Mouse (Mus musculus): ENCODE data around the gene Gm49450.
"Not testable (repeated sequence)": the region's sequence is repeated elsewhere in the genome, so short reads cannot be mapped to it uniquely, and the experiment has no call there.

Gene Gm49450

DNA sequence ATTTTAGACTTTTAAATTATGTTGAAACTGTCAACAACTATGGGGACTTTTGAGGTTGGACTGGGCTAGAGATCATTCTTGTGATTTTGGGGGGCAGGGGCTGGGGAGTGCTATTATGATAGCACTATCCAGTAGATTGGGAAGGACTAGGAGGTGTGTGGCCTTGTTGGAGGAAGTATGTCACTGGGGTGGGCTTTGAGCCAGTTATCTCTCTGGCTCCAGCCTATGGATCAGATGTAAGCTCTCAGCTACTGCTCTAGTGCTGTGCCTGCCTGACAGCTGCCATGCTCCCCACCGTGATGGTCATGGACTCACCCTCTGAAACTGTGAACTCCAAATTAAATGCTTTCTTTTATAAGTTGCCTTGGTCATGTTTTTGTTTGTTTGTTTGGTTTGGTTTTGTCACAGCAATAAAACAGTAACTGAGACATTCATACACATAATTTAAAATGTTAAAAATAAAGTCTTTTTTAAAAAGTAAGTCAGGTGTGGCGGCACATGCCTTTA, 30.3 kb downstream of the Gm49450 start:
- DNase-seq = no peak

DNA sequence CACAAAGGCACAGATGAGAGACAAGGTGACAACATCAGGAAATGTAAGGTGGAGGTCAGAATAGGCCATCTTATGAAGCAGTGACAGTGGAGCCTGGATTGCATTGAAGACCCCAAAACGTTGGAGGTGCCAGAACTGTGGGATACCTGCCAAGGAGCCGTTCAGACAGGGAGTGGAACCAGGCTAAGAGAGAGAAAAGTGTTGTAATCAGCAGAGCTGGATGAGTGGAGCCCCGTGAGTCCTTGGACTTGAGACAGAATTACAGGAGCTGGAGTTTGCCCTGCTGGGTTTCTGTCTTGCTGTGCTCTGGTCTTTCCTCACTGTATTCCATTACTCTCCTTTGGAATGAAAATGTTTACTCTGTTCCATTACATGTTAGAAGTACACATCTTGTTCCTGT, 30.8 kb downstream of the Gm49450 start:
- DNase-seq = peak; percentile 82

DNA sequence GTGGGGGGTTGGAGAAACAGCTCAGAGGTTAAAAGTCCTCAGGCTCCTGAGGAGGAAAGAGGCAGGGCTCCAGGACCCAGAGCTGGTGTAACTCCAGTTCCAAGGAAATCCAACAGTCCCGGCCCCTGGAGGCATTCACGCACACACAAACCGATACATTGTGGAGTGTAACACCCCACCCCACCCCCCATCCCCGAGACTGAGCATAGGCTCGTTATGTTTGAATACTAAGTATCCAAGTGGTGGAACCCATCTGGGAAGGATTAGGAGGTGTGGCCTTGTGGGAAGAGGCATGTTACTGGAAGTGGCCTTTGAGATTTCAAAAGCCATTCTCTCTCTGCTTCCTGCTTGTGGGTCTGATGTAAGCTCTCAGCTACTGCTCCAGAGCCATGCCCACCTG, 31.8 kb downstream of the Gm49450 start:
- DNase-seq = no peak

- DNase-seq = not testable (repeated sequence)
These were observed 34.9 kb downstream of the Gm49450 start for GRCm38 (mm10) chr15:98918499-98918895.

DNA sequence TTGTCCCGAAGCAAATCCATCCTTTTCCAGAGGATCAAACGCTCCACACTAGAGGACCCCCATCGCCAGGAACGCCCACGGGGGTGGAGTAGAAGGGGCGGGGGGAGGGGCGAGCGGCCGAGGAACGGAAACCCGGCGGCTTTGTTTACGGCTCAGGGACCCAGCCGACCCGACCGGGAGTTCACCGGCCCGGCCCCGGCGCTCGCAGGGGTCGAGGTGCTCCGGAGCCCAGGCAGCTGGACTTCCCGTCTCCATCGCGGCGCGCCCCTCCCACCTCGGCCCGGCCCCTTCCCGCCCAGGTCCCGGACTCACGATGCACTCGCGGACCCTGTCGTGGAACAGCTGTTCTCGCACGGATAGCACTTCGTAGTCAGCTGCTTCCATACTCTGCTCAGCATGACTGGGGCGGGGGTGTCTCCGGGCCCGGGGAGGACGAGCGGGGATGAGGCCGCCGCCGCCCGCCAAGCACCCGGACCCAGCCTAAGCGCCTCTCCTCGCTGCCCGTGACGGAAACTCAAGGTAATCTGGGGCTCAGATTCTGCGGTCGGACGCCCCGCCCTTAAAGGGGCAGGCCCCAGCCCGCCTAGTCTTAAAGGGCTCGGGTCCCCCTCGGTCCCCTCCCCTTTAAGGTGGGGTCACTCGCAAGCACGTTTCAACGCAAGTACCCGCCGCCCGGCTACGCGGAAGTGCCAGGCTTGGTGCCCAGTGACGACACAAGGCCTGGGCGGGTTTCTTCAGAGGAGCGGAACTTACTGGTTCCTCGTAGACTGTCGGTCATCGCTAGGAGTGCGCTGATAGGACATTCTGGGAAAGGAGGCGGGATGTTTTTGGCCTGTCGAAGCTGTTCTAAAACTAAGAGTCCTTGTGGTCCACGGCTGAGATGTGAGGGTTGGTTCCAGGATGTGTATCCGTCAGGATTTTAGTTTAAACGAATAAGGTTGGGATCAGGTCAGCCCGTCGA, 35.5 kb downstream of the Gm49450 start, which contains the start of gene Lmbr1l:
Gene Lmbr1l, minus strand, starts transcription at position 694 of the 961 bp plus-strand sequence.
- DNase-seq = peak; percentile 100

DNA sequence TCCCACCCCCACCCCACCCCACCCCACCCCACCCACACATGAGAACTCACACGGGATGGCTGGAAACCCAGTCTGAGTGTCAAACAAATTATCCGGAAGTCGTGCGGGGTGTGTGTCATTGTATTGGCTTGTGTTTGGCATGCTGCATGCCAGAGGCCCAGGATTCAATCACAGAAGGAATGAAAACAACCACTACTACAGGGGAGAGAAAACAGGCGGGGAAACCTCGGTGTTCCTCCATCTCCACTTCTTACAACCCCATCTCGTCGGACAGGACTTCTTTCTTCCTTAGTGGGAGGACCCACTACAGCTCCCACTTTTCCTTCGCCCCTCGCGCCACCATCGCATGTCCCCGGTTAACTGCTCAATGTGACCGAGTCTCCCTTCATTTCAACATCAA, 36.3 kb downstream of the Gm49450 start:
- peak; percentile 46 for DNase-seq

- DNase-seq = peak; percentile 61
These were observed 37.3 kb downstream of the Gm49450 start for GRCm38 (mm10) chr15:98916016-98916415.

DNA sequence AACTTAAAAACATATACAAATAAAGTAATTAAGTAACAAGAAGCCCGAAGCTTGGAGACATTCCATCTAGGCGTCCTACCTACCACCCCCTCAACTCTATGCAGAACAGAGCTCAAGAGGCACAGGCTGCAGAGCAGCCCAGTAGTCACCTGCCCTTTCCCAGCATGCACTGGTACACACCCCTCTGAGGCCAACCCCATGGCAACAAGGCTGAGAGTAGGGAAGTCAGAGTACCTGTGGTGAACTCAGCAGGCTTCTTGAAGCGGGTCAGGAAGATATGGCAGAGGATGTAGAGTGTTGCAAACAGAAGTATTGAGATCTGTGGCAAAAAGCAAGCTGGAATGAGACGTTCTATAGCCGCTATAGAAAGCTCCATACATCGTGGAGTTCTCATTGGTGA, 38.4 kb downstream of the Gm49450 start:
- DNase-seq = no peak

DNA sequence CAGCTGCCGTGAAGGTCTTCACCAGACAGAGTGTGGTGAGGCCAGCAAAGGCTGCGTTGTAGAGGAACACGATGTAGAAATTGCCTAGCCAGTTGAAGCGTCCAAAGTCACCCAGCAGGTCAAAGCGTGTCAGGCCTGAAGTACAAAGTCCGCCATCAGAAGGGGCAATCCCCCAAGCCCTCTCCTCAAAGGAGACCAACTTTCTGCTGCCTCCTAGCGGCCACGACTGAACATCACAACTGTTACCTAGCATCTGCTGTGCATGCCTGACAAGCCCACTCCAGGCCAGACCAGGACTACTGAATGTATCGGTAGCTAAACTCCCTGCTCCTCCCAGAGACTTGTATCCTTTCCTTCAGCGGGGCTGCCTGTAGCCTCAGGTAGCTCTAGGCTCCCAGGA, 48.7 kb downstream of the Gm49450 start:
- DNase-seq = peak; percentile 42

GRCm38 (mm10) chr15:98902600-98902999, 50.8 kb downstream of the Gm49450 start:
- no peak for DNase-seq

DNA sequence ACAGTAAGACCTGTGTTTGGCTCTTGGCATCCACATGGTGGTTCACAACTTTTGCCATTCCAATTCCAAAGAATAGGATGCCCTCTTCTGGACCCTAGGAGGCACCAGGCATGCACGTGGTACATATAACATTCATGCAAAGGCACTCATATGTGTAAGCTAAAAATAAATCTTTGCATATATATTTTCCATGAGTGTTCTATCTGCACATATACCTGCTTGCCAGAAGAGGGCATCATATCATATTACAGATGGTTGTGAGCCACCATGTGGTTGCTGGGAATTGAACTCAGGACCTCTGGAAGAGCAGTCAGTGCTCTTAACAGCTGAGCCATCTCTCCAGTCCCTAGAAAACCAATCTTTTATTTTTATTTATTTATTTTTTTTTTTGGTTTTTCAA, 51.8 kb downstream of the Gm49450 start:
- DNase-seq = no peak

DNA sequence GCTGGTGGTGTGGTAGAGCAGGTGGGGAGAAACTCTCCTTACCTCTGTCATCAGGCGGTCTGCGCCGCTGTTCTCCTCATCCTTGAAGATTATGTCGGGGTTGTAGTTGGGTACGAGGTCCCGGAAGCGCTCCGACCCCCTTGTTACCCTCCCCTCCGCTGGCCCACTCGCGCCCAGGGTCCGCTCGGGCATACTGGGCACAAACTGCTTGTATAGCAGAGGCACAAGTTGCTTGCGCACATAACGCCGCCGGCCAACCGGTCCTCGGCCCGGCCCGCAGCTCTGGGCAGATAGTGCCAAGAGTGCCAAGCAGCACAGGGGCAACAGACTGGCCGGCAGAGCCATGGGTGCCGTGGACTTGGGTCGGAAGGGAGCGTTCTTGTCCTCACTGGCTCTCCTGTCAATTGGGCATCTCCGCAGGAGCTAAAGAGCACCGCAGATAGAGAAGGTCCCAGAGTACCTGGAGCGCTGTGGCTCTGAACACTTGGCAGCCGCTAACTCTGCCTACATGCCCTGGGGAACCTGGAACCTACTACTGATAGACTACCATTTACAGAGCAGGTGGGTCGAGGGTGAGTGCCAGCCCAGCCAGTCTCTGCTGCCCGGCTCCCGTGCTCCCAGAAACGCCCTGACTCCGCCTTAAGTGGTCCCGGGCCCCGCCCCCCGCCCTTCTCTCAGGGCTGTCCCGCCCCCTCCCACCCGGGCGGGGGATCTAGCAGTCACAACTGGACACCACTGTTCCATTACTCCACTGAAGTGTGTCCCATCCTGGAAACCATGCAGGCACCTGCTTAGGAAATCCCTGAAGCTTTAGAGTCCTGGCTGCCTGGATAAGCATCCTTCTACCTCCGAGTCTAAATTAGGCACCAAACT, 55.2 kb downstream of the Gm49450 start, which contains the start of gene Dhh:
Gene Dhh, minus strand, starts transcription at position 613 of the 873 bp plus-strand sequence.
- no peak for DNase-seq

GRCm38 (mm10) chr15:98897495-98897894, 55.9 kb downstream of the Gm49450 start:
- no peak for DNase-seq

DNA sequence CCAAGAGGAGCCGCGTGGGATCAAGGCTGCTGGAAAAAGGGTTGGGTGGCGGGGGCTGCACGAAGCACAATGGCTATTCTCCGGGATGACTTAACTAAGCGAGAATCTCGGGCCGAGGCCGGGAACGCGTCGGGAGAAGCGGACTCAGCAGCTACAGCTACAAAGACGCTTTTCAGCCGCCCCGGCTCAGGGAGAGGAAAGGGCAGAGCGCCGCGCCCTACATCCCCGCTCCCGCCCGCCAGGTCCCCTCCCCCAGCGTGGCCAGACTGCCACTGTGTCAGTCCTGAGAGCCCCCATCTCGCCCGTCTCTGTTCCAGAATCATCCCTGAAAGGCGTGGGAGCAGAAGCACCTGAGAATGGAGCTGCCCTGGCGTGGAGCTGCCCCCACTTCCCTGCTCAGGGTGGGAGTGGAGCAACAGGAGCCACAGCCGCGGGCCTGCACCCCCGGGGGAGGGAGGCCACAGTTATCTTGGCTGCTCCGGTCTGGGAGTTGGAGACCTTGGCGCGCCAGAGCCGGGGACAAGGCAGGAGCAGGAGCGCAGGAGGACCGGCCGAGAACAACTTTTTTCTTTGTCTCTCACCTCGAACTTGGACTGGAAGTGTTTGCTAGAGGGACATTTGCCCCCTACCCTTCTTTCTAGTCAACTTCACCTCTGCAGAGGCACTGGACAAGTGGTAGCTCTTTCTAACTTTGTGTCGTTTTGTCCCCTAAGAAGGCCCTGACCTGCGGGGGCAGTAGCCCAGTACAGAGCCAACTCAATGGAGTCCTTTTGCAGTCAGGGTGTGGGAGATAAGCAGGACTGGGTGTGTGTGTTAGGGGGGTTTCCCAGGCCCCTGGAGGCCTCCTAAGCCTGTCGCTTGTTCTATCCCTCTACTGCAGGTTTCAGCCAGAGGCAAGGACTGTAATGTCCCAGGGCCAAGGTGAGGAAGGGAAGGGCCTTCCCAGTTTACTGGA, 57.4 kb downstream of the Gm49450 start:
- no peak for DNase-seq

DNA sequence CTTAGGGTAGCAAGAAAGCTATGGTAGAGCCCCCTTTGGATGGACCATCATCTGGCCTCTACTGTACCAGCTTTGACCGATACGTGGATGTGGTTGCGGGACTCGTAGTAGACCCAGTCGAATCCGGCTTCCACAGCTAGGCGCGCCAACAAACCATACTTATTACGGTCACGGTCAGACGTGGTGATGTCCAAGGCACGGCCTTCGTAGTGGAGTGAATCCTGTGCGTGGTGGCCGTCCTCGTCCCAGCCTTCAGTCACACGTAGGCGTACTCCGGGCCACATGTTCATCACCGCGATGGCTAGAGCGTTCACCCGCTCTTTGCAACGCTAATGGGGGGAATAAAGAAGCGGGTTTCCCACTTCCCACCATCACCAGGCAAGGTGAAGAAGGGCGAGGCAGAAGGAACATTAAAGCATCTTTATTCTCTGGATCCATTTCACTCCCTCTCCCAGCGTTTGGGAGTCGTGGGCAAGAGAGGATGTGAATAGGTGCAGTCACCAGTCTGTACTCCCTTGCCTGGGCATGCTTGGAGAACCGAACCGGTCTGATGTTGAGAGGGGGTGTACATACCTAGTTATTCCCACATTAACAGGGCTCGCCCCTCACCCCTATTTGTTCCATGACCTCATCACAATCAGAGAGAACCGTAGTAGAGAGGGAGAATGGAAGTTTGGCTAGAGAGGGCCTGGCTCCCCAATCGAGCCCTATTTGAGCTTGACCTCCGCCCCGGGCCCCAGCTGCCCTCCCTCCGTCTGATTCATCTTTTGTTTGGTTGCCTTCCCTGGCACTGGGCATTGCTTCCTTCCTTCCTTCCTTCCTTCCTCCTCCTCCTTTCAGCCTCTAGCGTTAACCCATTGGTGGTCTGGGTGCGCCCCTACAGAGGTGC, 58.4 kb downstream of the Gm49450 start:
- no peak for DNase-seq

DNA sequence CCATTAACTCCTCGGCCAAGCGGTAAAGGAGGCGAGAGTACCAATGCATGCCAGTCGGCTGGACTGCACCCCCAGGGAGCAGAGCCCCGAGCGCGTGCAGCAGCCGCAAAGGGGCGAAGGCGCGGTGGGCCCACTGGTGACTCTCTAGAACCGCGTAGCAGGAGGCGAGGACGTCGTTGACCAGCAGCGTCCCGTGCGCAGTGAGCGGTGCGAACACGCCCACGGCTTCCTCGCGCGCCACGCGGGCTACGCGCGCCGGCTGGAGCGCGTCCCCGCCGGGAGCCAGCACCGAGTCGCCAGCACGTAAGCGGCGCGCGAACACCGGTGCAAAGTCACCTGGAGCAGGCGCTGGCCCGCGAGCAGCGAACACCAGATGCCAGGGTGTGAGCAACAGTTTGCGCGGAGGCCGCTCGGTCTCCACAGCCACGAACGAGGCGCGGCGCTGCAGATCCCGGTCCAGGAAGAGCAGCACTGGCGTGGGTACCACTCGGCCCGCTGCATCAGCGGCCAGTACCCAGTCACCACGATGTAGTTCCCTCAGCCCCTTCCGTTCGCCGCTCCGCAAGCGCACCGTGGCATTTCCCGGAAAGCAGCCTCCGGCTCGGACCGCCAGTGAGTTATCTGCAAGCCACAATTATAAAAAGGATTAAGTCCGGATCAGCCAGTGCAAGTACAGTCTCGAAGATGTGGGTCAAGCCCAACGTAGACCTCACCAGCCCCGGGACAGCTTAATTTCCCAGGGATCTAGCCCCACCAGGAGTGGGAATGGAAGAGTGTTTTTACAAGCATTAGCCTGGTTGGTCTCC, 59.2 kb downstream of the Gm49450 start, which contains the start of gene Rhebl1:
Gene Rhebl1, minus strand, starts transcription at position 601 of the 806 bp plus-strand sequence.
- no peak for DNase-seq

GRCm38 (mm10) chr15:98893036-98893435, 60.3 kb downstream of the Gm49450 start:
- no peak for DNase-seq

- DNase-seq = peak; percentile 90
These were observed 61.3 kb downstream of the Gm49450 start for GRCm38 (mm10) chr15:98891907-98892606.

DNA sequence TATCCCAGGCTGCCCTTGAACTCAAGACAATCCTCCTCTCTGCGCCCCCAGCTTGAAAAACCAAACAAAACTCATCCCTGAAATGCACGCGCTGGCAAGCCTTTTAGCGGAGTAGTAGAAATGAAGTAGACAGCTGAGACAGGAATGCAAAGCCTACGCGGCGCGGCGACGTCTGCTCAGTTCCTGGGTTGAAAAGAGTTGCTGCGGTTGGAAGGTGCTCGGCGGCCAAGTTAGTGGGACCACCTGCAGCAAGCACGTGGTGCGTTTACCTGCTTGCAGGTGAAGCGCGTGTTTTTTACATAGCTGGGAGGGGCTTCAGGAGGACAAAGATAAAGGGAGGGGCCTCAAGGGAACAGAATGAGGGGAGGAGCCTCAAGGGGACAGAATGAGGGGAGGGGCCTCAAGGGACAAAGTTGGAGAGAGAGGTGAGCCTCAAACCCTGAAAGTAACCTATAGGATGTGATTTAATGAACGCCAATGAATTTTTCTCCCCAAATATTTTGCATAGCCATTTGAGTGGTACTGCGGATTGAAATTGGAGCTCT, 62.1 kb downstream of the Gm49450 start:
- no peak for DNase-seq
